Mouse (Mus musculus) layer of hippocampus, adult 8-10 months (tissue): ENCODE data around the gene Tomm20. TPM values are rescaled to one million over a fixed set of nuclear protein-coding genes. Genes with fewer than 3 reads are reported as not detected.
"Not testable (repeated sequence)": the region's sequence is repeated elsewhere in the genome, so short reads cannot be mapped to it uniquely, and the experiment has no call there.

Source experiments
- DNase-seq, 2 experiments: peaks; one replicate each; pipeline ENCODE4 v3.0.0; 2022; ENCODE audit warnings: low spot score in 2 of 2
- total RNA-seq, 4 experiments: library from RNA; stranded (reverse); gene quantifications; 2 replicates each; pipeline ENCODE4 v1.2.4; 2022

Tomm20 gene
- total RNA-seq, 4 experiments from 2014 or later = 187 to 204 (median 195) TPM

DNA sequence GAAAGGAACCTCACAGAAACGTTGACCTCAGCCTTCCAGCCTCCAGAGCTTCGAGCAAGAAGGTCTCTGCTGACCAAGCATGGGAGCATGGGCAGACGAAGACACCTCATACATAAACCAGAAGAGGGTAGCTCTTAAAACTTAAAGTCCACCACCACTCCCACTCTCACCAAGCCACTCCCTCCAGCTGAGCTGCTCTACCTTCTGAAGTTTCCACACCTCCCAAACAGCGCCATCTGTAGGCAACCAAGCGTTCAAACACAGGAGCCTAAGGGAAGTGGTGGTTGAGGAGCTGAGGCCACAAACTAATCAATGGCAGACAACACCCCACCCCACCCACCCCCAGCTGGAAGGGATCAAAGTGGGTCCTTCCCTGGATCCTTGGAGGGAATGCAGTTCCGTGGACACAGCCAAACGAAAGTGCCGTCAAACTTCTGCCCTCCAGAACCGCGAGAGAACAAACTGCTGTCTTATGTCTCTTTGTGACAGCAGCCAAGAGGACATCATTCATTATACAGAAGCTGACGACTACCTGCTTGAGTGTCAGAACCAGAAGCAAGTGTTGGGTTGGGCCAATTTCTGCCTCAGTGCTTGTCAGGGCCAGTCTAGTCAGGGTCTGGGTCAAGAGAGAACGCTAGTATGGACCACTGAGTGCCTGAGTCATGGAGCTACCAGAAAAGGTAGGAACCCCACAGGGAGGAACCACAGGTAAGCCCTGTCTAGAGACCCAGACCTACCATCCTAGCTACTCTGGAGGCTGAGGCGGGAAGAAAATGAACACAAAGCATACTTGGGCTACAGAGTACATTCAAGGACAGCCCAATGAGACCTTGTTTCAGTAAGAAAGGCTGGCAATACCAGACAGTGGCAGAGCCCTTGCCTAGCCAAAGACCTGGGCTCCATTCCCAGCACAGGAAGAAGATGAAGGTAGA, 59.8 kb downstream of the Tomm20 start:
- DNase-seq = peak in 1 of 2 experiments; percentile 33

DNA sequence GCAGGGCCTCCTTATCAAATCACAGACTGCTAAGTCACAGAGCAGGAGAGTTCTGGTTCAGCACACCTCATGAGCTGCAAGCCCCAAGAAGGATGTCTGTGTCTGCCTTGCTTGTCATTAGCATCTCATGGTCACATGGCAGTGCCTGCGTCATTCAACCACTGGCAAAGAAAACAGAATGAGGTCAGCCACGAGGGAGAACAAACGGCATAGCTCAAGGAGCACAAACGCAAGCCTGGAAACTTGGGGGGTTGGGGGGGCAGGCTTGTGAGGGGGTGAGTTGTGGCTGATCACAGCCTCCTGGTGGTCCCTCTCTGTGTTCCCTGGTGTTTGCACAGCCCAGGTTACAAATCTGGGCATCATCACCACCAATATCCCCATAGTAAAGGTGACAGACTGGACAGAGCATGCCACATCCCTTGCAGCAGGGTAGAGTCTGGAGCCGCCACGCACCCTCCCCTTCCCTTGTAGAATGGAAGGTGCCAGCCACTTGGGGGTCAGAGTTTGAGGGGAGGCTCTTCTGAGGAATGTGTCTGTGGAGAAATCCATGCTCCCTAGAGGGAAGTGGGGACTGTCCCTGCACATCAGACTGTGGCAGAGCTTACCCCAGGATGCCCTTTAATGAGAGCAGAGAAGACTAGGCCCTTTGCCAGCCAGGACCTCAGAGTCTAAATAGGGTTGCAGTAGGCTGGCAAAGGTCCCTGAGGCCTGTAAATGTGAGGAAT, 61.3 kb downstream of the Tomm20 start:
- peak; percentile 70 to 81 for DNase-seq

DNA sequence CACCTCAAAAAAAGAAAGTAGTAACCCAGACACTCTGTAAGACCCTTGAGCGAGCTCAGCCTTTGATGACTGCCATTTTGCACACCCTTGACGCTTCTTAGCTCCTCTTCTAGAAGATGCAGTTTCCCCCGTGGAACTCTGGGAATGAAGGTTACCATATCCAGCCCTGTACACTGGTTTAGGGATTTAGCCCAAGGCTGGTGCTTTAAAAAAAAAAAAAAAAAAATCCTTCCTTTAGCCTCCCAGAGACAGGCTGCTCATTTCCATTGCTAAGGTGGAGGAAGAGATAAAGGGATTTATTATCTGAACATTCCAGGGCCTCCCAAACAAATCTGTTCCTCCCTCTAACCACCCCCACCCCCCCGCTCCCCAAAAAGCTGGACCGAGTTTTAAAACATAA, 61.9 kb downstream of the Tomm20 start:
- no peak for DNase-seq

DNA sequence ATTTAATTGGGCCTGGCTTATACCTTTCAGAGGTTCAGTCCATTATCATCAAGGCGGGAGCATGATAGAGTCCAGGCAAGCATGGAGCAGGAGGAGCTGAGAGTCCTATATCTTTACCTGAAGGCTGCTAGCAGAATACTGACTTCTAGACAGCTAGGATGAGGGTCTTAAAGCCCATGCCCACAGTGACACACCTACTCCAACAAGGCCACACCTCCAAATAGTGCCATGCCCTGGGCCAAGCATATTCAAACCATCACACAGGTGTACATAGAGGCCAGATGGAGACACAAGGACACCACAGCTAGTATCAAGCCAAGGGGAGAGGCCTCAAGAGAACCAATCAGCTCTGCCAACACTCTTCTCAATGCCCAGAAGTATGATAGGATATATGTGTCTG, 63.1 kb downstream of the Tomm20 start:
- not testable (repeated sequence) for DNase-seq

DNA sequence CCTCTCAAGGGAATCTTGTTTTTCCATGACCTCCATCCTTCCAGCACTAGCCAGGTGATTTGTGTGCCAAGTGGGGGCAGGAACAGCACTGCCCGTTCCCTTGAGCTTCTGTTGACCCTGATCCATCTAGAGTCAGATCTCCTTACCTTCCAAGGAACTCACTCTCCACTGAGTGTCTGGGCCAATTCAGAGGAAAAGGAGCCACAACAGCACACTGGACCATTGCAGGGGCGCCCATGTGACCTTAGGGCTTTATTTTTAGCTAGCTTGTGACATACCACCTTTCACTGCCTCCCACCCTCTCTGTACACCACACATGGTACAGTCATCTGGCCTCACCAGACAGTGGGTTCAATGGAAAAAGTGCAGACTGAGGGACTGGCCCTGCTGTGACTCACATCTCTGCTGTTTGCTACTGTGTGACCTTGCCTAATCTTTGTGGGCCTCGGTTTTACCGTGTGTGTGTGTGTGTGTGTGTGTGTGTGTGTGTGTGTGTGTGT, 64.0 kb downstream of the Tomm20 start:
- DNase-seq = no peak

Other genes starting within 250 kb of the Tomm20 start
- 10 to 100 TPM; 10.4 to 15.6 (median 13.4) TPM for gene Rbm34, start 25.2 kb upstream of the Tomm20 start, total RNA-seq
- gene Pard3, start 118.0 kb upstream of the Tomm20 start, total RNA-seq = 10 to 100 TPM; 22.7 to 28.9 (median 25.4) TPM